Mouse (Mus musculus): ENCODE measurements around the gene Dgke. TPM values are rescaled to one million over a fixed set of nuclear protein-coding genes. Genes with fewer than 3 reads are reported as not detected.
"Not testable (repeated sequence)": the region's sequence is repeated elsewhere in the genome, so short reads cannot be mapped to it uniquely, and the experiment has no call there.

The Dgke gene
- total RNA-seq, 2 experiments from 2014 or later: 49.5 to 49.7 TPM

DNA sequence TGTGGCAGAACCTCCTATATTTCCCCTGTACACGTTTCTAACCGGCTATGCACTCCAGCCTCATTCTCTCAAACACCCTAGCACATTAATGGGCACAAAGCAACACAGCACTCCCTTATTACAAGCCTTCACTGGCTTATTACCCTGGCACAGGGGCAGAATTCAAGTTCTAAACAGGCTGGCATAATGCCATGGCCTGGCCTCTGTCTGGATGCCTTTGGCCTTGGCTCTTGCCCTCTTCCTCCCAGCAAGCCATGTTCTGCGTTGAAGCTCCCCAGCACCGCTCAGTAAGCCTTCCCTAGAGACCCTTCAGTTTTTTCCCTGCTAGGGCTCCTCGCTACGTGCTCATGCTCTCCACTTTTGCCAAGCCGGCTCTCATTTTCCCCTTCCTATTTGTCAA, 23.6 kb downstream of the Dgke start:
- no peak for TF ChIP-seq CTCF (conservative IDR thresholded peaks at IDR 0.05)
- Histone ChIP-seq H3K4me3 (no peak overlapping the region), H3K27ac (no peak overlapping the region)
- DNase-seq (ENCODE audit: low spot score in 2 of 2): no peak

DNA sequence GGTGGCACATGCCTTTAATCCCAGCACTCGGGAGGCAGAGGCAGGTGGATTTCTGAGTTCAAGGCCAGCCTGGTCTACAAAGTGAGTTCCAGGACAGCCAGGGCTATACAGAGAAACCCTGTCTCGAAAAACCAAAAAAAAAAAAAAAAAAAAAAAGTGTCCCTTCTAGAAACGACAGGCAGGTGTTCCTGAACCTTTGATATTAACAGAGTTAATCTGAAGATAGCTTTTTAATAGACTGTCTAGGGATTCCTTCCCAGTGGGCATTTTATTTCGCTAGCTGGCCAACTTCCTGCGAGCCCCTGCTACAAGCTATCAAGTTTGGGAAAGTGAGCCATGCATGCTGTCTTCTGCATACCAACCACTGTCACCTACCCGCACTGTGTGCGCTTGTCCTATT, 25.6 kb downstream of the Dgke start:
- H3K4me3 ChIP-seq; DNase-seq (ENCODE audit: low spot score in 2 of 2): not testable (repeated sequence)

DNA sequence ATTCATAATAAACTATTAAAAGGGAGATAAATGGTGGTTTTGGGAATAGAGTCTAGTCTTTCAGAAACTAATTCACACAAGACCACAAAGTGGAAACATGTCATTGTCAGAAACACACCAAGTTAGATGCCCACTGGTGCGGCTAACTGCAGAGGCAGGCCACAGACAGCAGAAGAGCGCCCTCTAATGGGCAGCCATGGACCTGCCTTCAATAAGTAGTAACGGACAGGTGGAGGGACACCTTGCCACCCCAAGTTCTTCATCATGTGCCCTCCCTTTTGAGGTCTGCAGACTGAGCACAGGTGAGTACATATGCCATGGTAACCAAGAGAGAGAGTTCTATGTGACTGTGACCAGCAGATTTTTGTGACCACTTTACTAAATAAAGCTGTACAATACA, 27.3 kb downstream of the Dgke start:
- DNase-seq (ENCODE audit: low spot score in 2 of 2): peak in 1 of 2 experiments; percentile 49
- peak; percentile 95 for TF ChIP-seq CTCF (conservative IDR thresholded peaks at IDR 0.05)
- no peak overlapping the region for H3K4me3 ChIP-seq
- H3K27ac ChIP-seq: no peak overlapping the region

More for the DNA sequence above, 25.6 kb downstream of the Dgke start:
- not testable (repeated sequence) for H3K27ac ChIP-seq

DNA sequence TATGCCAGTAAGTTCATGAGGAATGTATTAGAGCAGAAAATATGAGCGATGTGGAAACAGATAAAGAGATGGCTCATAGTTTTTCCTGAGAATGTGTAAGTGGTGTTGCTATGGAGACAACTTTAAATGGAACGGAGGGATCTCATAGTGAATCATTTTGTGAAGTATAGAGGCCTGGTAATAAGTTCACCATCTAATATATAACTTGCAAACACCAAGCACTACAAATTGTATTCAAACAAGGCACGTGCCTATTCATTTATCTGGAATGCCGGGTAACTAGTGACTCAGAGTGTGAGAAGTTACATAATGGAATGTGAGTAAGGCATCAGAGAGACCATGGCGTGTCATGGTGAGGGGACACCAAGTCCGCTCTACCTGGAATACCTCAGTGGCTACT, 28.2 kb downstream of the Dgke start:
- DNase-seq (ENCODE audit: low spot score in 2 of 2): no peak
- Histone ChIP-seq H3K27ac (no peak overlapping the region), H3K4me3 (no peak overlapping the region)
- no peak for TF ChIP-seq CTCF (conservative IDR thresholded peaks at IDR 0.05)

DNA sequence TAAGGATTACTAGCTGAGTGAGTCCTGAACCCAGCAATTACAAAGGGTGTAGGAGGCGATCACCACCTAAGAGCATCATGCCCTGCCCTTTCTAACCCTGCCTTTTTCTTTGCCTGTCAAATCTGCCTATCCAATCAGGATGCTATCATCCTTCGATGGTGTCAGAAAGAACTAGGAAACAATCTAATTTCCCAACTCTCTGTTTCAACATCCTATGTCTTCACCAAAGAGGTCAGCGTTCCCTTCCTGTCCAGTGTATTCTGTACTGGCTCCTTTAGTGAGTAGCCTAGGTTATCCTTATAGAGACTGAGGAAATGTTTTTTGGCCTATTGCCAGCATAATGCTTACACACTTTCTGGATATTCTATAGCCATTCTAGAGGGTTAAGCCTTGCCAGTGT, 31.1 kb downstream of the Dgke start:
- DNase-seq (ENCODE audit: low spot score in 2 of 2): no peak

DNA sequence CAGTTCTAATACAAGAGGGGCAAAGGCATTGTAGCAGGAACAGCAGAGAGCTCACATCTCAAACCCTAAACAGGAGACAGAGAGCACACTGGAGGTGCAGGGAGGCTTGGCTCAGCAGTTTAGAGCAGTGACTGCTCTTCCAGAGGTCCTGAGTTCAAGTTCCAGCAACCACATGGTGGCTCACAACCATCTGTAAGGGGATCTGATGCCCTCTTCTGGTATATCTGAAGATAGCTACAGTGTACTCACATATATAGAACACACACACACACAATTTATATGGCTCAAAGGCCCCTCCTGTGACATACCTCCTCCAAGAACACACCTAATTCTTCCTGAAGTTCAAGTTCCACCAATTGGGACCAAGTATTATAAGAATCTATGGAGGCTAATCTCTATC, 32.1 kb downstream of the Dgke start:
- DNase-seq (ENCODE audit: low spot score in 2 of 2): no peak
- H3K4me3 ChIP-seq: no peak overlapping the region

More for the DNA sequence above, 31.1 kb downstream of the Dgke start:
- no peak overlapping the region for H3K27ac ChIP-seq
- TF ChIP-seq CTCF (conservative IDR thresholded peaks at IDR 0.05): no peak
- no peak overlapping the region for H3K4me3 ChIP-seq

DNA sequence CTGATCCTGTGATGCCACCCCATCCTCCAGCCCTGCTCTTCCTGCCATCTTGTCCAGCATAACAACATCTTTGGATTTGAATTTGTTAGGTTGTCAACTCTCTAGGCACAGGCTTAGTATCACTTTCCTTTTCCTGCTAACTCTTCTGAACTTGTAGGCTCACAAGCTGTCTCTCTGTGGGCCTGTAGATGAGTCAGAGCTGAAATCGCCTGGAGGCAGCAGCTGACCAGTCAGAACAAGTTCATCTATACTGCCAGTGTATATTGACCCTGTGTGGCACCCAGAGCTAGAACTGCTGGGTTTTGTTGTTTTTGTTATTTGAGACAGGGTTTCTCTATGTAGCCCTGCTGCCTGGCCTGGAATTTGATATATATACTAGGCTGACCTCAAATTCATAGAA, 35.5 kb downstream of the Dgke start:
- TF ChIP-seq CTCF (conservative IDR thresholded peaks at IDR 0.05): no peak
- DNase-seq (ENCODE audit: low spot score in 2 of 2): no peak
- no peak overlapping the region for H3K4me3 ChIP-seq
- no peak overlapping the region for H3K27ac ChIP-seq

More for the DNA sequence above, 32.1 kb downstream of the Dgke start:
- peak; percentile 55 for TF ChIP-seq CTCF (conservative IDR thresholded peaks at IDR 0.05)
- no peak overlapping the region for H3K27ac ChIP-seq

DNA sequence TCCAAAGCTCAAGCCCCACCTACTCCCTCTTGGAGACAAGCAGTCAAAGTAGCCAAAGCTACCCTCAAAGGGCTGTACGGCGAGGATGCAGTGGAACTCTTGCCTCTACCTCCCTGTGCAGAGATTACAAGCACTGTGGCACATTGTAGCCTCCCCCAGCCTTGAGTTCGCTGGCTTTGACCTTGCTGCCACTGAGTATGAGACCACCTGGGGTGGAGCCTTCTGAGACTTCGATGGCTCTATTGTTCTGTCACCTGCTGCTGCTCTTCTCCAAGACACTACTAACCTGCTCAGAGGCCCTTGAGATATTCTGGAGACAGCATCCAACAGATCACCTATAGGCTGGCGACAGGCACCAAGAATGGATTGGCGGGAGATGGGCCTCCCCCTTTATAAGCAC, 36.1 kb downstream of the Dgke start:
- no peak overlapping the region for H3K4me3 ChIP-seq
- no peak overlapping the region for H3K27ac ChIP-seq
- TF ChIP-seq CTCF (conservative IDR thresholded peaks at IDR 0.05): no peak
- no peak for DNase-seq (ENCODE audit: low spot score in 2 of 2)

DNA sequence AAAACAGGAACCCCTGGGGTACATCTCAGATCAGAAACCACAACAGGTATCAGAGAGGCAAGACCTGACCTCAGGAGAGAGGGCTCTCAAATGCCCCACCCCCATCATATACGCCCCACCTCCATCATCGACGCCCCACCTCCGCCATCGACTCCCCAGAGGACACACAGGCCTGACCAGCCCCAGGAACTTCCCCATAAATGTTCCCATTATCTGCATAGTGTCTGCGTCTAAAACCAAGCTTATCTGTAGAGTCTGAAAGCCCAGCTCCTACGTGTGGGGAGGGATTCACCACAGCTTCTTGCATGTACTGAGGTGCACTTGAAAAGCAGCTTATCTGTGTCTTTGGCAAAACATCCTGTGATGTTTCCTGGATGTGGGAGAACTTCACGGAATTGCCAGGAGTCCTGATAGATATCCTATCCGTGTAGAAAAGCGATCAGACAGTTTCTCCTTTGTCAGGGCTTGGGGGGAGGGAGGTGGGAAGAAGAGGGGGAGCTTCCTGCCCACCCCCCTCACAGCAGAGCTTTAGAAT, 37.7 kb downstream of the Dgke start:
- no peak for DNase-seq (ENCODE audit: low spot score in 2 of 2)
- Histone ChIP-seq H3K4me3 (no peak overlapping the region), H3K27ac (no peak overlapping the region)
- no peak for TF ChIP-seq CTCF (conservative IDR thresholded peaks at IDR 0.05)

DNA sequence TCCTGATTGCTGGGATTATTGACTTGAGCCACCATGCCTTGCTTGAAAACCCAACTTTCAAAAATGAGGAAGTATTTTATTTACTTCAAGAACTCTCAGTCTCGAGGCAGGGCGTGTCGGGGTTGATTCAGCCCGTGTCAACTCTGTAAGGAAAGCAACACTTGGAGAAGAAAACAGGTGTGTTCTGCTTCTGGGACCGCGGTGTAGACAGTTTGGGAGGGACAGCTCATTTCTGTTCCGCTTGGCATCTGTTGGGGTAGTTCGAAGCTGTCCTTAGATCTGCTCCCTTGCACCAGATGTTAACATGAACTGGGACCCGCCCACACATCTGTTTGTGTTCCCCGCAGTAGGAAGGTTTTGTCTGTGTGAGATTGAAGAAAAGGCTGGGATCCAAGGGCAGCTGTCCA, 38.7 kb downstream of the Dgke start:
- Histone ChIP-seq H3K27ac (no peak overlapping the region), H3K4me3 (no peak overlapping the region)
- TF ChIP-seq CTCF (conservative IDR thresholded peaks at IDR 0.05): no peak
- no peak for DNase-seq (ENCODE audit: low spot score in 2 of 2)

DNA sequence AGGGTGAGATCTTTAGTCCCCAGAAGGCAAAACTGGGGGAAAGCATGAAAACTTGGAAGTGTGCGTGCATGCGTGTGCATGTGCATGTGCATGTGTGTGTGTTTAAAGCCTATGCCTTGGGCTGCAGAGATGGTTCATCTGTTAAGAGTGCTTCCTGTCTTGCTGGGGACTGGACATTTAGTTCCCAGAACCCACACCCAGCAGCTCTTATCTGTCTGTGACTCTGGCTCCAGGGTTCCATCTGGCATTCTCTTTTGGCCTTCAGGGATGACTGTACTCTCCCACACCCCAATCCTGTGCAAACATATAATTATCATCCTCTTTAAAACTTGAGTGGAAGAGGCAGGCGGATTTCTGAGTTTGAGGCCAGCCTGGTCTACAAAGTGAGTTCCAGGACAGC, 40.5 kb downstream of the Dgke start:
- DNase-seq (ENCODE audit: low spot score in 2 of 2): no peak
- Histone ChIP-seq H3K27ac (no peak overlapping the region), H3K4me3 (no peak overlapping the region)
- no peak for TF ChIP-seq CTCF (conservative IDR thresholded peaks at IDR 0.05)

DNA sequence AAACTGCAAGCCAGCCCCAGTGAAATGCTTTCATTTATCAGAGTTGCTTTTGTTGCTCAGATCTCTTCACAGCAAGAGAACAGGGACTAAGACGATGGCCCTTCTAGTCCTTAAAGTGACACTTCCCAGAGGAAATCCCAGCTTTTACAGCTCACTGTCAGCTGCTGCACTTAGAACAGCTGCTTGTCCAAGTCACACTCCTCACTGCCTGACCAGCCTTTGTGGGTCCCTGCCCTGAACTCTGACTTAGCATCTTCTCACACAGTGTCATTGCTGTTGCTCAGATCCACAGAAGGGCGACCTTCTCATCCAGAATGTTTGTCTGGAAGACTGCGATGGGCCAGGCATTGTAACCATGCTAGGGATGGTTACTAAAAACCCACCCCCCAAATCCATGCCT, 41.0 kb downstream of the Dgke start:
- no peak overlapping the region for H3K4me3 ChIP-seq
- DNase-seq (ENCODE audit: low spot score in 2 of 2): no peak
- TF ChIP-seq CTCF (conservative IDR thresholded peaks at IDR 0.05): no peak
- H3K27ac ChIP-seq: no peak overlapping the region

DNA sequence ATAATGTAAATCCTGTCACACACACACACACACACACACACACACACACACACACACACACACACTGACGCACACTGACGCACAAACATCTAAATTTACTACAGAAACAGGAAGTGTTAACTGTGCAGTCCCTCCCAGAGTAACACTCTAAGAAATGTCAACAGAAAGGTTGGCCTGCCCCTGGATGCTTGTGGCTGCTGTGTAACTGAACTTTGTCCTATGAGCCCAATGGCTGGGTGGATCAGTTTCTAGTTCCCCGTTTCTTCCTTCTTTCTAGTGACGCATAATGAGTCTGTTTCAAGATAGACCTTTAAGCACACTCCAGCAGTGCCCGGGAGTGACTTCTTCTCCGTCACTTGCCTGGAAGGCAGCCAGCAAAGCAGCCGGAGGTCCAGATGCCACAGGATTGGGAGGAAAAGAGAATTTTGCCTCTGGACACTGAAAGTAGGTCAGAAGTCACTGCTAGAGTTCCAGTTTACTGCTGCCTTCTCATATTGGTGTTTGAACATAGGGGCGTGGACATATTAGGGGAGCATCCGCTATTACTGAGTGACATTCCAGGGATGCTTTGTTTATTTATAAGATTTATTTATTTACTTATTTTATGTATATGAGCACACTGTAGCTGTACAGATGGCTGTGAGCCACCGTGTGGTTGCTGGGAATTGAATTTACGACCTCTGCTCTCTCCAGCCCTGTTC, 42.3 kb downstream of the Dgke start:
- no peak for TF ChIP-seq CTCF (conservative IDR thresholded peaks at IDR 0.05)
- DNase-seq (ENCODE audit: low spot score in 2 of 2): peak in 1 of 2 experiments; percentile 14
- Histone ChIP-seq H3K4me3 (no peak overlapping the region), H3K27ac (0 out of 2 replicates have a peak overlapping the region, but pooled peaks have one; percentile 1)

DNA sequence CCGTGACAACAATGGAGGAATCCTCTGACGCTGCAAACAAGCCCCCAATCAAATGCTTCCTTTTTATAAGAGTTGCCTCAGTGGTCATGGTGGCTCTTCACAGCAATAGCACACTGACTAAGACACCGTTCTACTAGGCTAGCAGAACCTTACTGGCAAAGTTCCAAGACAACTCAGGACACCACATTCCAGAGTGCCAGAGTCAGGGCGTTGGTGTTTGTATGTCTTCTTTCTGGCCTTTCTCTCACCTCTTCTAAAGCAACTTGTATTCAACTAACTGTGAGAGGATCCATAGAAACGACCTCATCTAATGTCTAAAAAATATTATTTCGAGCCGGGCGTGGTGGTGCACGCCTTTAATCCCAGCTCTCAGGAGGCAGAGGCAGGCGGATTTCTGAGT, 43.2 kb downstream of the Dgke start:
- Histone ChIP-seq H3K4me3 (no peak overlapping the region), H3K27ac (no peak overlapping the region)
- no peak for DNase-seq (ENCODE audit: low spot score in 2 of 2)
- TF ChIP-seq CTCF (conservative IDR thresholded peaks at IDR 0.05): no peak

Measured in layer of hippocampus, adult 2 months (tissue).